Mouse (Mus musculus) adrenal gland, postnatal 36 days (tissue): ENCODE measurements around the gene Olfml2a. TPM values are rescaled to one million over a fixed set of nuclear protein-coding genes. Genes with fewer than 3 reads are reported as not detected.
"Not testable (repeated sequence)": the region's sequence is repeated elsewhere in the genome, so short reads cannot be mapped to it uniquely, and the experiment has no call there.

Experiments used
- DNase-seq, 2 experiments: peaks; one replicate each; pipeline ENCODE4 v3.0.0; 2021; ENCODE audit warnings: mixed read lengths in 1 of 2
- total RNA-seq, 2 experiments: library from RNA; stranded (reverse); gene quantifications; 2 replicates each; pipeline ENCODE4 v1.2.3; 2021

Olfml2a gene
- total RNA-seq, 2 experiments from 2014 or later, result 9.1 to 13.0 TPM

DNA sequence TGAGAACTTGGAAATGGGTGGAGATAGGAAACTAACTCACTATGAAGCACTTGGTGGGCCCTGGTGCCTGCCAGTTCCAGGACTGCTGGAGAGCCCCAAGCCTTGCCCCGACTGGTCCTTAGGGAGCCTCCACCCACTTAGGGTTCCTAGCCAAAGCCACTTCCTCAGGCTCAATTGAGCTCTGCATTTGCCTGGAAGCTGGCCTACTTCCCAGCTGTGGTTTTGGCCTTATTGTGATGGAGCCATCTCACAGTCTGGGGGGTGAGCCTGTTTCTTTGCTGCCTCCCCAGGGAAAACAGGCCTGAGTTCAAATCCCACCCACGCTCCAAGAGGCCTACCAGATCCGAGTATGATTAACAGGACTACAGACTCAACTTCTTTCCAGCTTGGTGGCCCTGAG is 54.8 kb downstream of the Olfml2a start:
- peak in 1 of 2 experiments; percentile 51 for DNase-seq

DNA sequence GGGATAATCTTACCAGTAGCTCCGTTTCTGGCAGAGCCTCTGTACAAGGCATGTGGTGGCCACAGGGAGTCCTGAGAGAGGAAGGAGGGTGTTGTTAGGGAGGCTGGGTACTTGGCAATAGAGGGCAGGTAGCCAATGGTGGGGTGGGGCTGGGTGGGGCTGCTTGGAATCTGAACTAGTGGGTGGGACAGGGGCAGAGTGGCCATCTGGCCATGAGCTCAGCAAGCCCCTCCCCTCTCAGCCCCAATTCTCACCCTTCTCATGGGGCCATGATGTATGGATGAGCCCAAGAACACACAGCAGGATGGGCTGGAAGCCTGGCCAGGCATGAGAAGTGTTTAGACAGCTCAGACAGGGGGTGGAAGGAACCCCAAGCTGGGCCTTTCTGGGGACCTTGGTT is 55.6 kb downstream of the Olfml2a start:
- DNase-seq, result no peak

DNA sequence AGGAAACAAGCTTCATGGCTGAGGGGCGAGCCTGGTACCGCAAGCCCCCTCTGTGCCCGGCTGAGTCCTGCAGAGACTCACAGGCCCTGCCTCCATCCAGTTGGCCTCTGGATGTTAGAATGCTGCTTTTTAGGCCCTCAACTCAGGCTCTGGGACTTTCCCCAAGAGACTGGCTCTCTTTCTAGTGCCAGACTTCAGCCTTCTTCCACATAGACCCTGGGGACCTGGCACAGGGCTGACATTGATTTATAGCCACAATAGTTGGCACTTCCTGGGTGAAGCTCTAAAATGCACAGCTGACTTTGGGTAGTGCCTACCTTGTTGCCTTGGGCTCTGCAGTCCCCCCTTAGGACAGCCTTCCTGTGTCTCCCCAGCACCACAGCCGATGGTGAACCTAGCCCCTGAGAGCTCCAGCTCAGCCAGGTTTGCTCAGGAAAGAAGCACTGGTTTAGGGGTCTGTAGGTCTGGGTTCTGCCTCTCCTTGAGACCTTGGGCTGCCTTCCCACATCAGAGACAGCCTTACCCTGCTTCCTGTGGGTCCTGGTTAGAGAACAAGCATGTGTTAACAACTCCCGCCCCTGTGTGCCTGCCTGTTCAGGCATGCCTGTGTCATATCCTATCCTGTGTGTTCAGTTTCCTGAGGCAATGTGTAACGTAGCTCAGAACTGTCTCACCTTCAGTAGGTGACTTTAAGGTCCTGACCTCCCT is 56.2 kb downstream of the Olfml2a start:
- peak in 1 of 2 experiments; percentile 40 for DNase-seq

DNA sequence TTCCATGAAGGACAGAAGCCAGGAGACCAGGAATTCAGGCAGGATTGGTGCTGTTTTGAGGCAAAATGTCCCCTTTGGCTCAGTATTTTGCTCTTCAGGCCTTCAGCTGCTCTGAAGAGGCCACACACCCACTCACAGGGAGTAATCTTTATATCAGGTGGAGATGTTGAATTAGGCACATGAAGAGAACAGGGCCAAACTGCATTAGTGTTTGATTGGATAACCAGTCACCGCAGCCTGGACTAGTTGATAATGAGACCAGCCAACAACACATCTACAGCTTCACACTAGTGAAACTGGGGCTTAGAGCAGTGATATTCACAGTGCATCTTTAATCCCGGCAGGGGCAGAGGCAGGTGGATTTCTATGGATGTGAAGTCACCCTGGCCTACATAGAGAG is 57.2 kb downstream of the Olfml2a start:
- DNase-seq, result no peak

DNA sequence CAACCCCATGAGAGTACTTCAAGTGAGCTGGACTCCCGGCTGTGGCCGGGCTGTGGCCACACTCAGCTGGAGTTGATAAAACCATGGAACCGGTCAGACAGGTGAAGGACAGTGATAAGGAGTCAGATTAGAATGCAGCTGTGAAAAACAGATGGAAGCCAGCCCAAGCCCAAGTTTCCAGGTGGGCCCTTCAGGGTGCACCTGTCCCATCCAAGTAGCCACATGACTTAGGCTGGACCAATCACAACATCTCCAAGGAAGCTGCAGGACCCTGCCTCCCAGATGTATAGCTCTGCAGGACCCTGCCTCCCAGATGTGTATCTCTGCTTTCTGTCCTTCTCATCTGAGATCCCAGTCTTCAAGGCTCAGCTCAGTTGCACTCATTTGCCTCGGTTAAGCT is 60.2 kb downstream of the Olfml2a start:
- no peak for DNase-seq

DNA sequence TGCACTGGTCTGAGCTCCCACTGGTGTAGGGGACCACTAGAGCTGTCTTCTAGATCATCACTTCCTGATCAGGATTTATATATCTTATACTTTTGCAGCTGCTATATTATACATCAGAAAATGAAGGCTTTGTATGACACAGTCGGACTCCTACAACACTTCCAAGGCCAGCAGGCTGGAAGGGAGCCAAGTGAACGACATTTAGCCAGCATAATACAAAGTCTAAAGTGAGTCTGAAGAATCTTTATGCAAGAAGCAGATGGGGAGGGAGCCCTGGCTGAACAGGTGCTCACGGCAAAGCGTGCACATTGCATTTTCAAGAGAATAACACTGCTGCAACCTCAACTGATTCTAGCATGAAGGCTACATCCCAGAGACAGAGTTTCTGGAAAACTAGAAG is 60.7 kb downstream of the Olfml2a start:
- peak; percentile 83 to 84 for DNase-seq

DNA sequence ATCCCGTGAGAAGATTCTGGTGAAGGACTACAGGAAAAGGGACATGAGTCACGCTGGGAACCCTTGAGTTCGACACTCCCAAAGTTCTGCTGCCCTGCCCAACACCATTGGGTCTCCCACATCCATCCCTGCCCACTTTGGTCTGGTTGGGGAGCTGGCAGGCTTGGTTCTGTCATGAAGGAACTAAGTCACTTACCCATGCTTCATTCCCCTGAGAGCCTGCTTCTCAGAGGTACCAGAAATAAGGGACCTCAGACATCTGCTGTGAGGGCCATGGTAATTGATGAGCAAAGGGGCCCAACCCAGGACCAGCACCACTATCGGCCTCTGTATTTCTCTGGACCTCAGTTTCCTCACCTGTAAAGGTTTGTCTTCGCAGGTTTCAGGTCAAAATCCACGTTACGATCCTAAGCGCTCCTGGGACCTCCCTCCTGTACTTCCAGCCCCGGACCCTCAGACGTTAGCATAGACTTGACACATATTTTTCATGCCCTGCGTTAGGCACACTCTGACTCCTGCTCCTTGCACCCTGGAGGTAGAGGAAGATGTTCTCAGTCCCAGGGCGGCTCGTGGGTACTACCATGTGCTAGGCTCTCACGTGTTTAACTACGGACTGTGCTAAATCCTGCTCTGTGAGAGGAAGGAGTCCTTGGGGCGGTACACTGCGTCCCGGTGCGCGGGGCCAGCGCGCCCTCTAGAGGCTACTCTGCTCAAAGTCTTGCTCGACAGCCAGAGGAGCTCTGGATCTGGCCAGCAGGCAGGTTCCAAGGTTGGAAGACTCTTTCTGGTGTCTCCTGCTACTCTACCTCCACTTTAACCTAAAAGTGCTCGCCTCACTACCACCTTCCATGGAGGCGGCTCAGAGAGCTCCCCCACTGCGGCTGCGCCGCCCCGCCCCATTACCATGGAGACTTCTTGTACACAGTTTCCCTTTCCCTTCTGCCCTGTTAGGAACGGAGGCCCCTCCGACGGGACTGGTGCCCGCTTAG is 65.9 kb downstream of the Olfml2a start, which contains the start of gene Wdr38:
Gene Wdr38, plus strand, starts transcription at position 91 of the 989 bp plus-strand sequence.
- peak; percentile 92 to 94 for DNase-seq

DNA sequence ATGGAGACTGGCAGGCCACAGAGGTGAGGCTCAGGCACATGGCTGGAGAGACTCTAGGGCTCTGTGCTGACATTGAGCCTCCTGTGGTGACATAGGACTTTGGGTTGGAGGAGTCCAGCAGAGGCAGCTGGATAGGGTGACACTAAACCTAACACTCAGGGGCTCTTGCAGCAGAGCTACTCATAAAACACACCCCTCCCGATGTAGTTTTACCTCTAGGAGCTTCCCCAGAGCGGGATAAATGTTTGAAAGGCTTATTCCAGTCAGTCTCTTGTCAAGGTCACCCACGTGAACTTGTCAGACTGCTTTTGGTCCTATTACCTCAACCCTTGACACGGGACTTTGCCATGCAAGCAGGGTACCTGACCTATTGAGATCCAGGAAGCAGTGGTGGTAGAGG is 67.6 kb downstream of the Olfml2a start:
- DNase-seq, result no peak

DNA sequence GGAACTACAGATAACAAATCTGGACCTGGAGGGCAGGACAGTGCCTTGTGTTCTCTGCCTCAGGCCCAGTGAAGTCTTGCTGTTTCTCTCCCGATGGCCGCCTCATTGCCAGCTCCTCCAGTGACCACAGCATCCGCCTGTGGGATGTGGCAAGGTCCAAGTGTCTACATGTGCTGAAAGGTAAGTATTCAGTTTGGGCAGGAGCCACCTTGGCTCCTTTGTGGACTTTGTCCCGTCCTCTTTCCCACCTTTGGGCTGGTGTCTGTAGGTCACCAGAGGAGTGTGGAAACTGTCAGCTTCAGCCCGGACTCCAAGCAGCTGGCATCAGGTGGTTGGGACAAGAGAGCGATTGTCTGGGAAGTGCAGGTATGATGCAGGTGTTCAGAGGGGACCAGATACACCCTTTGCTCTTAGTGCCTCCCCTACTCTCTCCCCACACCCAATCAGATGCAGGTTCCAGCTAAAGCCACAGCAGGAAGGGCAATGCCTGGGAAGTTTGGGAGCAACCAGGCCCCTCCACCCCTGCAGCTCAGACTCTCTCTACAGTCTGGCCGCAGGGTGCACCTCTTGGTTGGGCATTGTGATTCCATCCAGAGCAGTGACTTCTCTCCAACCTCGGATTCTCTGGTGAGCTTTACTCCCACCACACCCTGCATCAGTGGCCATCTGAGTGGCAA is 68.3 kb downstream of the Olfml2a start:
- no peak for DNase-seq

DNA sequence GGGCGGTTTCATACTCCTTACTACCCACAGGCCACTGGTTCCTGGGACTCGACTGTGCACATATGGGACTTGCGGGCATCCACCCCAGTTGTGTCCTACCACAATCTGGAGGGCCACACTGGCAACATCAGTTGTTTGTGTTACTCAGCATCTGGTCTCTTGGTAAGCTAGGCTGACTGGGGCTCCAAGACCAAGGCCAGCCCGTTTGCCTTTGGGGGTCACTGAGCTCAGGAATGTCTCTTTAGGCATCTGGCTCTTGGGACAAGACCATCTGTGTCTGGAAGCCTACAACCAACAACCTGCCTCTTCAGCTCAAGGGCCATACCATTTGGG is 68.8 kb downstream of the Olfml2a start:
- DNase-seq, result no peak

DNA sequence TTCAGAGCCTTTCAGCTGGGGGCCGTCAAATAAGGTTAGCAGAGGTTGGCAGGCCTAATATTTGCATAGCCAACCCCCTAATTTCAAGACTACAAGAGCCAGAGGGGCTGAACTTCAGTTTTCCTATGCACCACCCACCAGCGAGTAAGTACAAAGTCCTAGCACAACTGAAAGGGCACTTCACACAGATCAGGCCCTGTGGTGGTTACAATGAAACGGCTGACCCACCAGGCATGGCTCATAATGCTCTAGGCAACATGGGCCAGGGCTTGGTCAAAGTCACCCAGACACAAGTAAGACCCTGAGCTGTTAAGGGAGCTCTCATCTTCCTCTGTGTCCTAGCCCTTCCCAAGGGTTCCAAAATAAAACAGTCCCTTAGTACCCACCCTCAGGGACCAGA is 70.1 kb downstream of the Olfml2a start:
- DNase-seq, result no peak

DNA sequence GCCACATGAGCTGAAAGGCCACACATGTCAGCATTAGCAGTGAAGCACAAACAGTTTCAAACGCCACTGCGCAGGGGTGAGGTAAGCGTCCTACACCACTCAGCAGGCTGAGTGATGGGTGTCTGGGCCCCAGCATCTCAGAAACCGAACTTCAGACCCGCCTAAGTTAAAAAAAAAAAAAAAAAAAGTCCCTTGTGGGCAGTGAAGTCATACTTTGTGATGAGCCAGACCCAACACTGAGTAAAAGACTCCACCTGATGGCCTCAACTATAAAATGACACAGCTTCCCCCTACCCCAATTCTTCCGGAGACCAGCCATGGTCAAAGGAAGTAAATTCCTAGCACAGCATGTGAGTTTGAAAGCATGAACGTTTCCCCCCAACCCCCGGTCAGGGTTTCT is 71.3 kb downstream of the Olfml2a start:
- DNase-seq, result no peak

DNA sequence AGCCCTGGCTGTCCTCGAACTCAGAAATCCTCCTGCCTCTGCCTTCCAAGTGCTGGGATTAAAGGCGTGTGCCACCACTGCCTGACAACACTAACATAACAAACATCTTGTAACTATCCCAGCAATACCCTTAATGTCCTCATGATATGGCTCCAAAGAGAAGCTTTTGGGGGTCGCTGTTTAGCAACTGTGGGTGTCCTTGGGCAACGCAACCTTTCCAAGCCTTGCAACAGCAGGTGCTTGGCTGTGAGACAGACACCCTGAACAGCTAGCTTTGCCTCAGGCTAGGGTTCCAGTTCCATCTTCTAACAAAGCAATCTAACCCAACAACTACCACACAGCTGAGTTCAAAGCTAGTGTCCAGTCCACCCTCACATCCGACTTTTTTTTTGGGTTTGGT is 71.7 kb downstream of the Olfml2a start:
- no peak for DNase-seq

DNA sequence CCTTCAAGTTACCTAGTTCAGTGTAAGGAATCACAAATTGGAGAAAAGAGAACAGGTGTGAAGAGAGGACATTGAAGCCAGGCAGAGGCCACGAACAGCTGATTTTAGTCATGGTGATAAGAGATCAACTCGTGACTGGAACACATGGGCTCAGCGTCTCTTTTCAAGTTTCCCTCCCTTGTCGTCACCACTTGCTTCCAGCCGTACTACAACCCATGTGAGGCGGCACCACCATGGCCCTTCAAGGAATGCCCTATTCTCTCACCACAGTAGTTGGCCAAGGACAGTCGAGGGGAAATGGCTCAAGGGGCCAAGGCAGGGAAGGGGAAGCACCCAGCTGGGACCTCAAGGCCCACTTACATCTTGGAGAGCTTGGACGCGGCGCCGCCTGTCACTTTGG is 72.6 kb downstream of the Olfml2a start:
- peak in 1 of 2 experiments; percentile 49 for DNase-seq

DNA sequence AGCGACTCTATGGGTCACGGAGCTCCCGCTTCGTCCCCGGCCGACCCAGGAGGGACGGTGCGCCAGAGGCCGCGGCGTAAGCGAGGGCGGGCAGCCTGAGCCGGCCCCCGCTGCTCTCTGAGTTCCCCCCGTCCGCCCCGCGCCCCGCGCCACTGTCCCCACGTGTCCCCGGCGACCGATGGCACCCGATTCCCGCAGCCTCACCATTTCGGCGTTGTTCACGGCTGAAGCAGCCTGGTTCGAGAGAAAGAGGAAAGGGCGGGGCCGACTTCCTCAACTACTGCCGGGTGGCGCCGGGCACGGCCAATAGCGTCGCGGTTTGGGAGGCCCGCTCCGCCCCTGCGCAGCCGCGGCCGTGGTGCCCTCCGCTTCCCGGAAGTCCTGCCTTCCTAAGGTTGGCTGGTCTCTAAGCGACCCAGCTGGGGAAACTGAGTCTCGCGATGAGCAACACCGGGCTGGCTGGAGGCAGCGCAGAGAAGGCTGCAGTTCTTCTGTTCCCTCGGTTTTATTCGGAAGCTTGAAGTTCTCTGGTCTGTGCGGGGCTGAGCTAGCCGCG is 73.2 kb downstream of the Olfml2a start, which contains the start of gene Arpc5l:
Gene Arpc5l, plus strand, starts transcription at position 469 of the 556 bp plus-strand sequence.
- DNase-seq, result peak; percentile 94 to 96

DNA sequence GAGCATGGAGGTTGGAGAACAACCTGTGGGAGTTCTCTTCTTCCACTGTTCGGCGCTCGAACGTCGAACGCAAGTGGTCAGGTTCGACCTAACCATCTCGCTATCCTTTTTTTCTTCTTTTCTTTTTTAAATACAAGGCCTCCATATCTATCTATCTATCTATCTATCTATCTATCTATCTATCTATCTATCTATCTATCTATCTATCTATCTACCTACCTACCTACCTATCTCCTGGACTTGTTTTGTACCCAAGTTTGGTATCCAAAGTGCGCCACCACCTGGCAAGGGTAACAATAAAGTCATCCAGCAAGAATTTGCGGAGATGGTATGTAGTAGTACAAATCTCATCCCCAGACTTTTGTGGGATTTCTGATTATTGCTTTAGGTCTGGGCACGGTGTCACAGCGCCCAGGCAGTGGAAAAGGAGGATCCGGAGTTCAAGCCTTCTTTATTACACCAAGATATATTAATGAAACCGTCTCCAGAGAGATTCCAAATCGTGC is 73.8 kb downstream of the Olfml2a start, which contains the start of gene Rpl35:
Gene Rpl35, minus strand, starts transcription at position 51 of the 506 bp plus-strand sequence.
- DNase-seq, result peak; percentile 69 to 74

DNA sequence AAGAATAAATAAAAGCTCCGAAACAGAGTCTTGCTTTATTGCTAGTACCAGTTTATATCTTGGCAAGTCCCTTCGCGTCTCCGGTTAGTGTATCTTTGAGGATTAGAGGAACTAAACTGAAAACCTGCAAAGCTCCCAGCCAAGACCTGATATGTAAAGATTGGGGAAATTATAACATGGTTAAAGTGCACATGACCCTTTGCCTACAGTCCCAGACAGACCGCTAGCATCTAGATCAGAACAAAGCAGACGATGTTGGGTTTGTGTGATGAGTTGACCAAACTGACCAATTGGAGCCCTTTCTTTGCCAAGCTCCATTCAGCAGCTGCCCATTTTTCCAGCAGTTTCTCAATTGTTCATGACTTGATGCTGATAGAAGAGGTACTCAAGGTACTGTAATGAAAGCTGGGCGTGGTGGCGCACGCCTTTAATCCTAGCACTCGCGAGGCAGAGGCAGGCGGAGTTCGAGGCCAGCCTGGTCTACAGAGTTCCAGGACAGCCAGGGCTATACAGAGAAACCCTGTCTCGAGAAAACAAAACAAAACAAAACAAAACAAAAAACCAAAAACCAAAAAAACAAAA is 74.5 kb downstream of the Olfml2a start:
- DNase-seq, result no peak

DNA sequence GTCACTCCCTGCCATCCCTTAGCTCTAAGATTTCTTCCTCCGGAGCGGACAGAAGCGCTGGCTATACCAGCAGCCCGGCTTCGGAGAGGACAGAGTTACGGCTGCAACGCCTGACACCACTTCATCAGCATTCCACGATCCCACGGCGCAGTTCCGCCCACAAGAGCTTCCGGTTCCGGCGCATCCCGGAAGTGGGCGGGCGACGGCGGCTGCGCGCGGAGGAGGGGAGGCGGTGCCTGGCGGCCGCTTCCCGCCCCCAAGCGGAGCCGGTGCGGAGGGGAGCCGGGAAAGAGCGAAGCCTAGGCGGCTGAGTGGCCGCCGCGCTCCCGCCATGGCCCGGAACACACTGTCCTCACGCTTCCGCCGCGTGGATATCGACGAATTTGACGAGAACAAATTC is 76.1 kb downstream of the Olfml2a start:
- DNase-seq, result peak; percentile 97

DNA sequence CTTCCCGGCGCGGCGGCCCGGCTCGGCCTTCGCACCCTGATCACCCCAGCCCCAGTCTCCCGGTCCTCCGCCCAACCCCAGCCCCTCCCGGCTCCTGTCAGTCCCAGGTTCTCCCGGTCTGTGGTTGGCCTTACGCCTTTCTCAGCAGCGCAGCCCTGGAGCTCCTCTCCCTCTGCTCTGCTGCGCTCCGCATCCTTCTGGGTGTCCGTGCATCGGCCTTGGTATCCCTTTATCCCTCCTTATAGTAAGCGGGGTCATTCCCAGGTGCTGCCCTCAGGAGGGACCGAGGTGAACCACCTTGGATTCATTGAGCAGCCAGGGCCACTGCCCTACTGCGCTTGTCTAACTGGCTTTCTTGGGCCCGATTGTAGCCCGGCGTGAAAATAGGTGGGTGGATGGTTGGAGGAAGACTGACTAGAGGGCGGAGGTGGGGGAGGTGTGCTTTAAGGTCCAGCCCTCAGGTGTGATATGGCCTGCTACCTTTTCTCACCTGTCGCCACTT is 76.6 kb downstream of the Olfml2a start:
- DNase-seq, result no peak

DNA sequence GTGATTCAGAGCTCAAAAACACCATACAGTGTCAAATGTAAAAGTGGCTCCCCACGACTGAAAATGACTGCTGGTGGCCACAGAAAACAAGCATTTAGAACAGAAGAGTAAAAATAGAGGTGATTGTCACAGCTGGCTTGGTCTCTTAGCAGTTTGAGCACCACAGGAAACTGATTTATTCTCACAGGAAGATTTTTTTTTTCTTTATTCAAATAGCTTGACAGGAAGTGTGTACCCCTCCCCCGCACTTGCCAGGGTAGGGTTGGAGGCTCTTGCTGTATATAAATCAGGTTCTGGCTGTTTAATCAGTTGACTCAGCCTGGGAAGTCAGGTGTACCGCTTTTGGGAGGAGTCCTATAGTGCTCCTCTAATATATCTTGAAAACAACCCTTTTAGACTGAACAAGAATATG is 77.2 kb downstream of the Olfml2a start:
- DNase-seq, result peak in 1 of 2 experiments; percentile 64

DNA sequence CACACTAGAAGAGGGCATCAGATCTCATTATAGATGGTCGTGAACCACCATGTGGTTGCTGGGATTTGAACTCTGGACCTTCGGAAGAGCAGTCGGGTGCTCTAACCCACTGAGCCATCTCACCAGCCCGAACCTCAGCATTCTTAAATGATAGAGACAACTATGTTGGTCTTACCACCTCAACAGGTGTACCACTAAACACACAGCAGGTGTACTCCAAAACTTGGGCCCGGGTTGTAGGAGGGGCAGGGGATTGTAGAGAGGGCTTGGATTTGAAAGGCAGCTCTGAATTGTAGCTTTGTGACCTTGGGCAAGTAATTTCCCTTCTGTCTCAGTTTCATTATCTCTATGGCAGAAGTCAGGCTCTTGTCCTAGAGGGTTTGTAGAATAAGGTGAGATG is 78.4 kb downstream of the Olfml2a start:
- DNase-seq, result not testable (repeated sequence)
